Mouse (Mus musculus) neural tube, embryonic 14.5 days (tissue): Measurements from ENCODE around the gene Cbx8. TPM values are rescaled to one million over a fixed set of nuclear protein-coding genes. Genes with fewer than 3 reads are reported as not detected.

Experiments used
- ATAC-seq: fragments of 200-750 bp; cut with Nextera tagmentation; 2 replicates; pipeline ENCODE4 v1.8.0; 2017; ENCODE audit warnings: low read depth, mild to moderate bottlenecking, moderate TSS enrichment, moderate library complexity
- H3K27ac ChIP-seq: fragments of 300-500 bp; sonication (generic); 2 replicates; pipeline ENCODE4 v1.5.1; 2014; ENCODE audit warnings: low read depth, mild to moderate bottlenecking, control low read depth, low read length, moderate library complexity, mixed read lengths
- H3K27me3 ChIP-seq: fragments of 300-500 bp; sonication (generic); 2 replicates; pipeline ENCODE4 v1.6.1; 2014; ENCODE audit warnings: low read length; ENCODE audit not compliant: control insufficient read depth, insufficient read depth
- H3K36me3 ChIP-seq: fragments of 300-500 bp; sonication (generic); 2 replicates; pipeline ENCODE4 v1.6.1; 2014; ENCODE audit warnings: low read length, mixed read lengths; ENCODE audit not compliant: control insufficient read depth, insufficient read depth
- H3K4me1 ChIP-seq: fragments of 300-500 bp; sonication (generic); 2 replicates; pipeline ENCODE4 v1.6.1; 2014; ENCODE audit warnings: low read length; ENCODE audit not compliant: control insufficient read depth, insufficient read depth
- H3K4me2 ChIP-seq: fragments of 300-500 bp; sonication (generic); 2 replicates; pipeline ENCODE4 v1.6.1; 2014; ENCODE audit warnings: mild to moderate bottlenecking, low read depth, low read length, control low read depth
- H3K4me3 ChIP-seq: fragments of 300-500 bp; sonication (generic); 2 replicates; pipeline ENCODE4 v1.5.1; 2014; ENCODE audit warnings: low read depth, low read length, control low read depth, mixed read lengths
- H3K9ac ChIP-seq: fragments of 300-500 bp; sonication (generic); replicated peaks from 2 replicates; pipeline ENCODE4 v1.6.1; 2014; ENCODE audit warnings: low read depth, mild to moderate bottlenecking, control low read depth, low read length, mixed read lengths
- H3K9me3 ChIP-seq: fragments of 300-500 bp; sonication (generic); 2 replicates; pipeline ENCODE4 v1.6.1; 2016; ENCODE audit warnings: low read length; ENCODE audit not compliant: control insufficient read depth
- WGBS: fragments of 180-500 bp; shearing (Covaris S2); extraction: QIAGEN DNeasy Blood & Tissue Kit; methylation state at CpG from one replicate; pipeline ENCODE4 v1.1.7; 2014; 5-methylcytosine and 5-hydroxymethylcytosine counted together
- polyA plus RNA-seq: library from polyadenylated mRNA; unstranded; fragments of >200 nt; fragmentation: Nextera tagmentation; extraction: Ambion mirVana; gene quantifications from 2 replicates; pipeline ENCODE4 v1.2.1, GENCODE M21; 2014

The Cbx8 gene
- polyA plus RNA-seq, 1 experiment from 2014 or later, result 10.1 TPM

GRCm38 (mm10) chr11:119080461-119081147, 39.8 kb upstream of the Cbx8 start:
- no peak overlapping the region for H3K27ac ChIP-seq
- H3K4me3 ChIP-seq, result peak overlapping the region; percentile 12; the same call in 1 of the 2 replicates
- H3K4me1 ChIP-seq, result peaks cover 49% of the 10 kb centered on the region
- H3K27me3 ChIP-seq, result peaks cover 20% of the 10 kb centered on the region
- H3K4me2 ChIP-seq, result peak overlapping the region; percentile 29
- peak overlapping the region; percentile 46; the same call in 1 of the 2 replicates for H3K9ac ChIP-seq
- WGBS, result 33% methylated on average over 33 of the region's 33 CpGs
- ATAC-seq, result no peak
- peaks cover 27% of the 10 kb centered on the region for H3K36me3 ChIP-seq
- H3K9me3 ChIP-seq, result no peaks in the 10 kb centered on the region

- Histone ChIP-seq H3K4me2 (peak overlapping the region; percentile 6; the same call in 1 of the 2 replicates), H3K27ac (0 out of 2 replicates have a peak overlapping the region, but pooled peaks have one; percentile 2), H3K4me1 (peaks cover 49% of the 10 kb centered on the region), H3K9me3 (no peaks in the 10 kb centered on the region), H3K9ac (0 out of 2 replicates have a peak overlapping the region, but pooled peaks have one; percentile 0), H3K4me3 (no peak overlapping the region), H3K36me3 (peaks cover 27% of the 10 kb centered on the region), H3K27me3 (peaks cover 20% of the 10 kb centered on the region)
- no peak for ATAC-seq
- WGBS, result 36% methylated on average over 7 of the region's 7 CpGs
These were observed 38.7 kb upstream of the Cbx8 start for GRCm38 (mm10) chr11:119079445-119079837.

- ATAC-seq, result peak; percentile 70
- H3K4me1 ChIP-seq, result peaks cover 43% of the 10 kb centered on the region
- peaks cover 27% of the 10 kb centered on the region for H3K36me3 ChIP-seq
- H3K4me3 ChIP-seq, result no peak overlapping the region
- 0 out of 2 replicates have a peak overlapping the region, but pooled peaks have one; percentile 0 for H3K9ac ChIP-seq
- H3K4me2 ChIP-seq, result peak overlapping the region; percentile 6; the same call in 1 of the 2 replicates
- H3K27ac ChIP-seq, result peak overlapping the region; percentile 68; the same call in 1 of the 2 replicates
- peaks cover 20% of the 10 kb centered on the region for H3K27me3 ChIP-seq
- no peaks in the 10 kb centered on the region for H3K9me3 ChIP-seq
- 5% methylated on average over 24 of the region's 27 CpGs for WGBS
These were observed 38.1 kb upstream of the Cbx8 start for GRCm38 (mm10) chr11:119078691-119079444.

GRCm38 (mm10) chr11:119077755-119078154, 37.0 kb upstream of the Cbx8 start:
- Histone ChIP-seq H3K9me3 (no peaks in the 10 kb centered on the region), H3K27me3 (peaks cover 20% of the 10 kb centered on the region), H3K9ac (no peak overlapping the region), H3K27ac (no peak overlapping the region), H3K4me2 (no peak overlapping the region), H3K36me3 (peaks cover 27% of the 10 kb centered on the region), H3K4me1 (peaks cover 33% of the 10 kb centered on the region), H3K4me3 (no peak overlapping the region)
- ATAC-seq, result no peak
- WGBS, result 77% methylated on average over 4 of the region's 4 CpGs

GRCm38 (mm10) chr11:119075805-119076204, 35.0 kb upstream of the Cbx8 start:
- Histone ChIP-seq H3K27ac (no peak overlapping the region), H3K4me3 (no peak overlapping the region), H3K36me3 (peaks cover 11% of the 10 kb centered on the region), H3K27me3 (peaks cover 4% of the 10 kb centered on the region; the same call in 1 of the 2 replicates), H3K4me1 (peaks cover 22% of the 10 kb centered on the region), H3K9me3 (no peaks in the 10 kb centered on the region), H3K4me2 (no peak overlapping the region), H3K9ac (no peak overlapping the region)
- ATAC-seq, result no peak
- WGBS, result 90% methylated on average over 5 of the region's 5 CpGs

- 0 out of 2 replicates have a peak overlapping the region, but pooled peaks have one; percentile 16 for H3K27ac ChIP-seq
- no peak overlapping the region for H3K4me2 ChIP-seq
- ATAC-seq, result no peak
- H3K27me3 ChIP-seq, result no peaks in the 10 kb centered on the region
- H3K36me3 ChIP-seq, result no peaks in the 10 kb centered on the region
- H3K4me3 ChIP-seq, result no peak overlapping the region
- WGBS, result 72% methylated on average over 6 of the region's 6 CpGs
- H3K4me1 ChIP-seq, result peaks cover 9% of the 10 kb centered on the region; the same call in 1 of the 2 replicates
- no peaks in the 10 kb centered on the region for H3K9me3 ChIP-seq
- H3K9ac ChIP-seq, result 0 out of 2 replicates have a peak overlapping the region, but pooled peaks have one; percentile 3
These were observed 33.2 kb upstream of the Cbx8 start for GRCm38 (mm10) chr11:119073876-119074433.

- H3K9me3 ChIP-seq, result no peaks in the 10 kb centered on the region
- WGBS, result 55% methylated on average over 6 of the region's 6 CpGs
- H3K9ac ChIP-seq, result no peak overlapping the region
These were observed 32.2 kb upstream of the Cbx8 start for GRCm38 (mm10) chr11:119072986-119073385.

GRCm38 (mm10) chr11:119072239-119072638, 31.5 kb upstream of the Cbx8 start:
- no peak overlapping the region for H3K4me3 ChIP-seq
- no peaks in the 10 kb centered on the region for H3K27me3 ChIP-seq
- H3K36me3 ChIP-seq, result no peaks in the 10 kb centered on the region
- no peak overlapping the region for H3K27ac ChIP-seq
- 88% methylated on average over 7 of the region's 7 CpGs for WGBS
- no peak overlapping the region for H3K4me2 ChIP-seq
- ATAC-seq, result no peak
- no peaks in the 10 kb centered on the region for H3K4me1 ChIP-seq
- H3K9ac ChIP-seq, result no peak overlapping the region
- H3K9me3 ChIP-seq, result no peaks in the 10 kb centered on the region

More at GRCm38 (mm10) chr11:119072986-119073385, 32.2 kb upstream of the Cbx8 start:
- Histone ChIP-seq H3K4me1 (no peaks in the 10 kb centered on the region), H3K27ac (no peak overlapping the region), H3K27me3 (no peaks in the 10 kb centered on the region), H3K4me3 (no peak overlapping the region), H3K4me2 (no peak overlapping the region), H3K36me3 (no peaks in the 10 kb centered on the region)
- ATAC-seq, result no peak
